Mouse (Mus musculus): ENCODE data around the gene Morn1.

The Morn1 gene

GRCm38 (mm10) chr4:155188803-155189202 lies 102.4 kb downstream of the Morn1 start:
- no peak for DNase-seq (ENCODE audit: low read depth, low spot score)

- DNase-seq (ENCODE audit: low read depth, low spot score), result peak; percentile 74
Observed at GRCm38 (mm10) chr4:155189711-155190139, 103.3 kb downstream of the Morn1 start.

GRCm38 (mm10) chr4:155190275-155190674 lies 103.9 kb downstream of the Morn1 start:
- no peak for DNase-seq (ENCODE audit: low read depth, low spot score)
